Mouse (Mus musculus) G1E (cell line): ENCODE results near the gene Trim63.

Experiments
- CTCF ChIP-seq: IDR thresholded peaks from 2 replicates; pipeline ENCODE4 v1.5.1; 2012; ENCODE audit warnings: low read depth, low read length, inconsistent platforms, mixed read lengths
- GATA1 ChIP-seq: IDR thresholded peaks from 2 replicates; pipeline ENCODE4 v1.6.1; 2012; ENCODE audit warnings: borderline replicate concordance, low read length, inconsistent platforms, mixed read lengths
- GATA2 ChIP-seq: IDR thresholded peaks from 2 replicates; pipeline ENCODE4 v1.6.1; 2012; ENCODE audit warnings: low read depth, low read length, inconsistent platforms, borderline replicate concordance
- TAL1 ChIP-seq: conservative IDR thresholded peaks from 2 replicates; pipeline ENCODE4 v1.6.1; 2012; ENCODE audit warnings: low read depth, low read length, inconsistent platforms, mixed read lengths

DNA sequence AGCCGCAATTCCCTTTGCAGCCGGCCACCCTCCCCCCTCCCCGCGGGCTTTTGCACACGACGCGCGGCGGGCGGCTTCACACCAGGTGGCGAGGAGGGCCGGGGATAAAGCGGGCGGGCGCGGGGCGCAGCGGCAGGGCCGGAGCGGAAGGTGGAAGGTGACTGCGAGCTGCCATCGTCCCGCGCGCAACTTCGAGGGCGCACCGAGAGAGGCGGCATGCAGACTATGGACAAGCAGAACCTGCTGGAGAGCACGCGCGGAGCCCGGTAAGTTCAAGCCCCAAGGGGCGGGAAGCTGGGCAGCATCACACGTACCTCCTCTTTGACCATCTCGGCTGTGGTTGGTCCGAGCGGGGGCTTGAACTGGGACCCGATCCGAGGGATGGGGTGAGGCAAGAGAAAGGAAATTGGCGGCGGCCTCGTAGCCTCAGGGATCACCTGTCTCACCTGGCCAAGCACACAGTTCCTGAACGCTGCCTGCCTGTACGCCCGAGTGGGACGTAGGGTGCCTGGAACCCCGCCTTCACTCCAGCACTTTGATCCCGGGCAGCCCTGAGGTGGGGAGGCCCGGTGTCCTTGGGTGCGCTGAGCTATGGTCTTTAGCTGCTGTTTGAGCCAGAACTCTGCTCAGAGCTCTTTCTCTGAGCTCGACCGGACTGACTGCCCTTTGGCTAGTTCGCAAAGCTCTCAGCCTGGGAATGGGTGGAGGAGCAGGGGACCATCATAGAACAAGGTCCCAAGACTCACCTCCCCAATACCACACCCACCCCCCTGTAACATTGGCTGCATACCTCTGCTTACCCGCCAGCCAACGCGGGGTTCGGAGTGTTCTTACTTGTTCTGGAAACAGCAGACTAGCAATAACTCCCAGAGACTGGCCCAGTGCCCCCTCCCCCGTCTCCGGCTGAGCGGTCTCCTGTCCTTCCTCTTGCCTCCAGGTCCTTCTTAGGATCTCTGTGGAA, 28.4 kb downstream of the Trim63 start, which contains the start of gene Slc30a2:
- TF ChIP-seq CTCF = no peak
- TF ChIP-seq GATA1 = no peak
- no peak for TF ChIP-seq GATA2
- no peak for TF ChIP-seq TAL1
